Mouse (Mus musculus) kidney, embryonic 16.5 days (tissue): ENCODE measurements around the gene Mrpl28. TPM values are rescaled to one million over a fixed set of nuclear protein-coding genes. Genes with fewer than 3 reads are reported as not detected.

Experiments
- ATAC-seq: fragments of 200-750 bp; cut with Nextera tagmentation; 2 replicates; pipeline ENCODE4 v1.8.0; 2017; ENCODE audit warnings: moderate TSS enrichment; ENCODE audit not compliant: low FRiP score, low TSS enrichment
- H3K27ac ChIP-seq: fragments of 300-500 bp; sonication (generic); 2 replicates; pipeline ENCODE4 v1.5.1; 2014; ENCODE audit warnings: low read length
- H3K27me3 ChIP-seq: fragments of 300-500 bp; sonication (generic); 2 replicates; pipeline ENCODE4 v1.6.1; 2014; ENCODE audit warnings: low read length, control low read depth, mixed read lengths; ENCODE audit not compliant: insufficient read depth
- H3K36me3 ChIP-seq: fragments of 300-500 bp; sonication (generic); 2 replicates; pipeline ENCODE4 v1.6.1; 2014; ENCODE audit warnings: low read length, control low read depth, mixed read lengths; ENCODE audit not compliant: insufficient read depth
- H3K4me1 ChIP-seq: fragments of 300-500 bp; sonication (generic); 2 replicates; pipeline ENCODE4 v1.6.1; 2014; ENCODE audit warnings: low read length, control low read depth, mixed read lengths; ENCODE audit not compliant: insufficient read depth
- H3K4me2 ChIP-seq: fragments of 300-500 bp; sonication (generic); replicated peaks from 2 replicates; pipeline ENCODE4 v1.6.1; 2014; ENCODE audit warnings: low read depth, low read length
- H3K4me3 ChIP-seq: fragments of 300-500 bp; sonication (generic); 2 replicates; pipeline ENCODE4 v1.5.1; 2014; ENCODE audit warnings: mild to moderate bottlenecking, low read length
- H3K9ac ChIP-seq: fragments of 300-500 bp; sonication (generic); replicated peaks from 2 replicates; pipeline ENCODE4 v1.6.1; 2014; ENCODE audit warnings: low read length
- H3K9me3 ChIP-seq: fragments of 300-500 bp; sonication (generic); 2 replicates; pipeline ENCODE4 v1.6.1; 2016; ENCODE audit warnings: low read length, control low read depth
- WGBS: fragments of 180-500 bp; shearing (Covaris S2); extraction: QIAGEN DNeasy Blood & Tissue Kit; methylation state at CpG from one replicate; pipeline ENCODE4 v1.1.7; 2014; 5-methylcytosine and 5-hydroxymethylcytosine counted together
- polyA plus RNA-seq: library from polyadenylated mRNA; unstranded; fragments of >200 nt; fragmentation: Nextera tagmentation; extraction: Ambion mirVana; gene quantifications from 2 replicates; pipeline ENCODE4 v1.2.1, GENCODE M21; 2015

Gene Mrpl28
- polyA plus RNA-seq, 1 experiment from 2014 or later, result 238 TPM

DNA sequence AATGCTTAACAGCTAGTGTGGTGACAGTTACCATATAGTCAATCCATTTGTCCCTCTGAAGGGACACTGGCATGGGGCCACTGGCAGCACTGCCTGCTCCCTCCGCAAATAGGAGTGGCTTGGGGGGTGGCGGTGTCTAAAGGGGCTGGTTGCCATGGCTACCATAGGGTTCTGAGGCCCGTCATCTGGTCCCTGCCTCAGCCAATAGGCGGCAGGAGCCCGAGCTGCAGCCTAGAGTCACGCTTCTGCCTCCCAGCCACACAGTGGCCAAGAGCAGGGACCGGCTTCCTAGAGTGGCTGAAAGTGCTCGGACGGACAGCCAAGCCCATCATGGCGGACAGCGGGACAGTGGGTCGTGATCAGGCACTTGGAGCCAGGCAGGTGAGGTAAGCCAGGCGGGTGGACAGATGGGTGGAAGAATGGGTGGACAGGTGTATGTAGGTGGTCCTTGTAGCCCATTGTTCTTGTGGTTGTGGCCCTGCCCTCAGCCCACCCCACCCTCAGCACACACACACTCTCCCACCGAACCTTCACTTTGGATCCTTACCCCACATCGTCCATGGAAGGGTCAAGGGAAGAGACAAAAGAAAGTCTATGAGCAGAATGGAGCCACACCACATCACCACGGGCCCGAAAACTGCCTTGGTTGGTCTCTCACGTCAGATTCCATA lies 7.9 kb downstream of the Mrpl28 start:
- Histone ChIP-seq H3K4me3 (no peak overlapping the region), H3K4me2 (no peak overlapping the region), H3K27ac (no peak overlapping the region), H3K9me3 (no peaks in the 10 kb centered on the region), H3K4me1 (no peaks in the 10 kb centered on the region), H3K36me3 (peaks cover 43% of the 10 kb centered on the region), H3K9ac (no peak overlapping the region), H3K27me3 (no peaks in the 10 kb centered on the region)
- ATAC-seq, result no peak
- WGBS, result 84% methylated on average over 18 of the region's 18 CpGs

DNA sequence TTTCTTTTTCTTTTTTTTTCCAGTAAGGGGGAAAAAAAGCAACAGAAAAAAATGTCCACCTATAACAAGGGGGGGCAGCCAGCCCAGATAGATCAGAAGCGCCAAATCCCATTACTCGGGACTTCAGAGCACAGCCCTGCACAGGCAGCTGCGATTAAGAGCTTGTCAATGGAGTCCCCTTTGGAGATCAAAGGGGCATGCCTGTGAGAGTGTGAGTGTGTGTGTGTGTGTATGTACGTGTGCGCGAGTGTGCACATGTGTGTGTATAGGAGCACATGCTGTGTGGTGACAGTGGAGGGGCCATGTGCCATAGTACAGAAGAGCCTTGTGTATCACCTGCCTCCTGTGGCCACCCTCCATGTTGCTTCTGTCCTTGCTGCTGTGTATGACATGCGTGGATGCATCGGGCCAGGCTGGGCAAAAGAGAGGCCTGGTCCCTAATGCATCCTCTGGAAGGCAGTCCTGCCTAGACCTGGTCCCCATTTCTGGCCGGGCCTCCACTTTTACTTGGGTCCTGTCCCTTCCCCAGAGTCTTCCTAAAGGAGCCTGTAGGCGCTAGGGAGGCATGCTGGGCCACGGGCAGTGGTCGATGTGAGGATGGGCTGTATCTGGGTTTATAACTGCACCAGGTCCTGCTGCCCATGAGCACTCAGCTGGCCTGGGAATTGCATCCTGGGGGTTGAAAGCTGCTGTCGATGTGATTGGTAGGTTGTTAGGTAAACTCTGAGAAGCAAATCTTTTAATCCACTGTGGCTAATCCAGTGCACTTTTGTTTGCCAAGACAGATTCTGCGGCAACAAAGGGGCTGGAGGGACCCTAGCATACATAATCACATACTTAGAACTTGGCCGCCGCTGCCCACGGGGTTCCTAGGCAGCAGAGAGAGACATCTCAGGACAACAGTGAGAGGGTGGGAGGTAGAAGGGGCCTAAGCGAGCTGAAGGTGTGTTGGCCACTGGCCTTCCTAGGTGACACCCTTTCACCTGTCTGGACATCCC lies 8.9 kb downstream of the Mrpl28 start:
- no peak for ATAC-seq
- Histone ChIP-seq H3K4me3 (no peak overlapping the region), H3K4me1 (no peaks in the 10 kb centered on the region), H3K9me3 (no peaks in the 10 kb centered on the region), H3K4me2 (no peak overlapping the region), H3K27ac (no peak overlapping the region), H3K36me3 (peaks cover 34% of the 10 kb centered on the region), H3K9ac (no peak overlapping the region), H3K27me3 (no peaks in the 10 kb centered on the region)
- WGBS, result 93% methylated on average over 18 of the region's 18 CpGs

DNA sequence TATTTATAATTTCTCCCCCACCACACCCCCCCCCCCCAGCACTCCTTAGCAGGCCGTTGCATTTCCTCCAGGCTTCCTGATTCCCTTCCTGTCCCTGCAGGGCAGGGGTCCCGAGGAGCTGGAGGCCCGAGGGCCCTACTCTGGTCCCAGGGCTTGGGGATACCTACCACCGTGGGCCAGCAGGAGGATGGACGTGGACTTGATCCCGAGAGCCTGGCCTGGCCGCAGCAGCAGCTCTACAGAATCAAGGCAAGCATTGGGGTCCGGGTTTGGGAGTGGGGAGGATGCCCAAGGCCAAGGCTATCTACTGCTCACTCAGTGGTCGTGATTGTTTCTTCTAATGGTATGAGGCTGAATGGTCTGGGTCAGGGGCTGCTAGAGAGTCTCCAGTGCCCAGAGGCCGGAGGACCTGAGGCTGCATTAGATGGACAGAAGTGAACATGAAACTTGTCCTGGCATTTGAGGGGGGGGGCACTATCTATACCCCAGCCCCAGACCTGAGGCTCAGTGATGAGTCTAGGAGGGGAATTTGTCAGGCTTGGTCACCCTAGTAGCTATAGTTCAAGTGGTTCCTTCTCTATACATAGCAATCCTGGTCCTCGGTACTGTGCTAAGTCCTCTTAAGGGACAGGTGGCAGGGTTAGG lies 13.9 kb downstream of the Mrpl28 start:
- Histone ChIP-seq H3K27ac (no peak overlapping the region), H3K9ac (no peak overlapping the region), H3K4me3 (no peak overlapping the region), H3K4me1 (peaks cover 22% of the 10 kb centered on the region), H3K27me3 (no peaks in the 10 kb centered on the region), H3K4me2 (no peak overlapping the region), H3K9me3 (no peaks in the 10 kb centered on the region), H3K36me3 (no peaks in the 10 kb centered on the region)
- 88% methylated on average over 11 of the region's 11 CpGs for WGBS
- no peak for ATAC-seq

- peak overlapping the region; percentile 78 for H3K4me3 ChIP-seq
- H3K9me3 ChIP-seq, result no peaks in the 10 kb centered on the region
- ATAC-seq, result no peak
- H3K4me2 ChIP-seq, result peak overlapping the region; percentile 70
- peak overlapping the region; percentile 65 for H3K9ac ChIP-seq
- H3K27ac ChIP-seq, result peak overlapping the region; percentile 64; the same call in 1 of the 2 replicates
- H3K4me1 ChIP-seq, result peaks cover 22% of the 10 kb centered on the region
- H3K36me3 ChIP-seq, result peaks cover 3% of the 10 kb centered on the region
- 72% methylated on average over 2 of the region's 2 CpGs for WGBS
- no peaks in the 10 kb centered on the region for H3K27me3 ChIP-seq
Measured at GRCm38 (mm10) chr17:26137751-26138130, 14.4 kb downstream of the Mrpl28 start.

GRCm38 (mm10) chr17:26138239-26138836 lies 15.0 kb downstream of the Mrpl28 start, which contains the start of gene Axin1:
TSS of gene Axin1 (plus strand) at chr17:26138688.
- Histone ChIP-seq H3K36me3 (peaks cover 9% of the 10 kb centered on the region), H3K9ac (peak within 1 kb of the TSS; percentile 98), H3K27ac (peak within 1 kb of the TSS; percentile 95), H3K4me1 (peaks cover 22% of the 10 kb centered on the region), H3K27me3 (no peaks in the 10 kb centered on the region), H3K4me2 (peak within 1 kb of the TSS; percentile 70), H3K9me3 (no peaks in the 10 kb centered on the region), H3K4me3 (peak within 1 kb of the TSS; percentile 78)
- peak; percentile 98 for ATAC-seq
- WGBS, result under 1% methylated on average over 41 of the region's 42 CpGs

DNA sequence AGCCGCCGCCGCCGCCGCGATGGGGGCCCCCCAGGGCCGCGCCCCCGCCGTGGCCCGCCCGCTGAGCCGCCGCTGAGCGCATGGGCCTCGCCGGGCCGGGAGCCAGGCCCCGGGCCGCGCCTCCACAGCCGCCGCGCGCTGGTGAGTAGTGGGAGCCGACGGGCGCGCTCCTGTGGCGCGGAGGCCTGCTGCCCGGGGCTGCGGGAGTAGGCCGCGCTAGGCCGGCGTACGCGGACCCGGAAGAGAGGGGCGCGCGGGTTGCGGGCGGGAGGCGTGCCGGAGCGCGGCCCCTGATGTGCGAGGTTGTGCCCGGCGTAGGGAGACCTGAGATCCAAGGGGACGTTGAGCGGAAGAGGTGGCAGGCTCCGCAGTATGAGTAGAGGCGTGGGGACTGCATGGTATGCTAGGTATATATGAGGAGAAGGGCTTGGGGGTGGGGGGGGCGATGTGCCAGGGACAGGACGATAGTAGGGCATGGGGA lies 15.6 kb downstream of the Mrpl28 start:
- under 1% methylated on average over 47 of the region's 58 CpGs for WGBS
- Histone ChIP-seq H3K4me2 (peak overlapping the region; percentile 70), H3K9ac (peak overlapping the region; percentile 98), H3K36me3 (peaks cover 14% of the 10 kb centered on the region), H3K4me1 (peaks cover 22% of the 10 kb centered on the region), H3K4me3 (peak overlapping the region; percentile 78), H3K27ac (peak overlapping the region; percentile 95), H3K9me3 (no peaks in the 10 kb centered on the region), H3K27me3 (no peaks in the 10 kb centered on the region)
- peak; percentile 76 for ATAC-seq

DNA sequence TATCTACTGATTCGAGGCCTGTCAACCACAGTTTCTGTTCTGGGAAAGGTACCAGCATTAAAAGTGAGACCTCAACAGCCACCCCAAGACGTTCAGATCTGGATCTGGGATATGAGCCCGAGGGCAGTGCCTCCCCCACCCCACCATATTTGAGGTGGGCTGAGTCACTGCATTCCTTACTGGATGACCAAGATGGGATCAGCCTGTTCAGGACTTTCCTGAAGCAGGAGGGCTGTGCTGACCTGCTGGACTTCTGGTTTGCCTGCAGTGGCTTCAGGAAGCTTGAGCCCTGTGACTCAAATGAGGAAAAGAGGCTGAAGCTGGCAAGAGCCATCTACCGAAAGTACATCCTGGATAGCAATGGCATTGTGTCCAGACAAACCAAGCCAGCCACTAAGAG lies 19.5 kb downstream of the Mrpl28 start:
- WGBS, result 85% methylated on average over 4 of the region's 4 CpGs
- no peaks in the 10 kb centered on the region for H3K9me3 ChIP-seq
- H3K9ac ChIP-seq, result no peak overlapping the region
- no peak overlapping the region for H3K4me2 ChIP-seq
- H3K27me3 ChIP-seq, result no peaks in the 10 kb centered on the region
- peaks cover 20% of the 10 kb centered on the region for H3K4me1 ChIP-seq
- H3K27ac ChIP-seq, result no peak overlapping the region
- H3K36me3 ChIP-seq, result peaks cover 30% of the 10 kb centered on the region
- H3K4me3 ChIP-seq, result no peak overlapping the region
- no peak for ATAC-seq

- Histone ChIP-seq H3K27ac (no peak overlapping the region), H3K36me3 (peaks cover 33% of the 10 kb centered on the region), H3K27me3 (no peaks in the 10 kb centered on the region), H3K4me2 (no peak overlapping the region), H3K4me1 (peaks cover 16% of the 10 kb centered on the region; the same call in 1 of the 2 replicates), H3K4me3 (no peak overlapping the region), H3K9ac (no peak overlapping the region), H3K9me3 (no peaks in the 10 kb centered on the region)
- no peak for ATAC-seq
- WGBS, result 96% methylated on average over 5 of the region's 5 CpGs
Measured at GRCm38 (mm10) chr17:26143386-26143785, 20.1 kb downstream of the Mrpl28 start.

DNA sequence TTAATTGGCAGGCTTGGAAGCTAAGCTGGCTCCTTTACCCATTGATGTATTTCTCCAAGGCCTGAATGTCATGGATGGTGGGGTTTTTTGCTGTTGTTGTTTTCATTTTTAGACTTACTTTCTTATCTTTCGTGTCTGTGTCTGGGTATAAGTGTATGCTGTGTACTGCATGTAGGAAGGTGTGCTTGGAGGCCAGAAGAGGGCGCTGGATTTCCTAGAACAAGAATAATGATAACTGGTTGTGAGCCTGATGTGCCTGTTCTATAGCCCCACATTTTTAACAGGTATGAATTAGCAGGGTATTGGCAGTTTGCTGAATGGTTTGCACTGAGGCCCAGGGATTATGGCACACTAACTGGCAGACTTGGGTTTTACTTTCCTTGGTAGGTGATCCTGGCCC lies 25.8 kb downstream of the Mrpl28 start:
- 81% methylated on average over 2 of the region's 2 CpGs for WGBS
- H3K9me3 ChIP-seq, result no peaks in the 10 kb centered on the region; the same call in 1 of the 2 replicates

More for the DNA sequence above, 25.8 kb downstream of the Mrpl28 start:
- Histone ChIP-seq H3K9ac (no peak overlapping the region), H3K36me3 (peaks cover 60% of the 10 kb centered on the region), H3K4me2 (no peak overlapping the region), H3K4me3 (no peak overlapping the region), H3K27ac (no peak overlapping the region), H3K27me3 (no peaks in the 10 kb centered on the region), H3K4me1 (no peaks in the 10 kb centered on the region)
- ATAC-seq, result no peak
